Mouse (Mus musculus): Measurements from ENCODE around the gene Pam.

DNA sequence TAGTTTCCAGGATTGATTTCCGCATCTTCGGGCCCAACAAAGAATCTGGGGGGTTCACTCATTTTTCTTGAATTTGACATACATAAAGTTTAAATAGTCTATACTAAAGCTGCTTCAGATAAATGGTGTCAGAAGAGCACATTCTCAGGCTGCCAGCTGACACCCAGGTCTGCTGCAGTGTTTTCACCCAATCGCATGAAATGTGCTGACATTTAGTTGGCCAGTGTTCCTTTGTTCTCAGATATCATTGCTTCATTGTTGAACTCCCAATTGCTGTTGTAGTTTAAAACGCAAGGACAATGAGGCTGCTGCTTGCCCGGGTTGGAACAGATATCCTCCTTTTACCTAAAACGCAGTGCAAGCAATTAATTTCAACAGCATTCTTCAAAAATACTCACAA is 334.0 kb downstream of the Pam start:
- TF ChIP-seq CTCF (IDR thresholded peaks at IDR 0.05; ENCODE audit: low read depth, low read length) (no peak), POLR2A (IDR thresholded peaks at IDR 0.05; ENCODE audit: extremely low read depth, insufficient read depth, low read length) (no peak)
